Mouse (Mus musculus) left cerebral cortex, adult 11 months (tissue): ENCODE results near the gene Zswim5.
A peak's percentile ranks its signal among the peaks of the same experiment; 100 is the strongest.

ENCODE experiments used
- DNase-seq: peaks from one replicate; pipeline ENCODE4 v3.0.0; 2022; ENCODE audit warnings: low spot score

Zswim5 gene

DNA sequence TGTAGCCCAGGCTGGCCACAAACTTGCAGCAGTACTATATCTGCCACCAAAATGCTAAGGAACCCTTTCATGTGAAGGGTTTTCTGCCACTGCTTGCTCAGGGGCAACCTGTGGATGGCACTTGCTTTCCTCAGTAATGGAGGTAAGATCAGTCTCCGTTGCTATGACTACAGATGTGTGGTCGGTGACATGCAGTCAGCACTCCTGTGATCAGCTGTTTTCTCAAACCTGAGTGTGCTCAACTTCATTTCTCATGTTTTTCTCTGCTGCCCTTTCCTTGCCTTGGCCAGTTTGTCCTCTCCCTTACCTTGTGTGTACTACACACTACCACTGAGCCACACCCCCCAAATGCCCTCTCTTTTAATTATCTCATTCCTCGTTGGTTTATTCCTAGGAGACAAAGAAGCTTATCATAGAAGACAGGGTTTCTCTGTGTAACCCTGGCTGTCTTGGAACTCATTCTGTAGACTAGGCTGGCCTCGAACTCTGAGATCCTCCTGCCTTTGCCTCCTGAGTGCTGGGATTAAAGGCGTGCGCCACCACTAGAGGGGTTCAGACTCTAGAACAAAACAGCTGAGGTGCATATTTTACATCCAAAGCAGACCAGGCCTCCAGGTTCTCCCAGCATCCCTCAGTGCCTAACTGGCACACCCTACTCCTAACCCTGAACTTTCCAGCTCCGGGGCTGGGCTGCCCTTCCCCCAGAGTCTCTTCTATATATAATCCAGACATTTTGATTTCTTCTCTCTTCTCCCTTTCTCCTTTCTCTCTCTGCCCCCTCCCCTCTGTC is 128.6 kb downstream of the Zswim5 start:
- no peak for DNase-seq

DNA sequence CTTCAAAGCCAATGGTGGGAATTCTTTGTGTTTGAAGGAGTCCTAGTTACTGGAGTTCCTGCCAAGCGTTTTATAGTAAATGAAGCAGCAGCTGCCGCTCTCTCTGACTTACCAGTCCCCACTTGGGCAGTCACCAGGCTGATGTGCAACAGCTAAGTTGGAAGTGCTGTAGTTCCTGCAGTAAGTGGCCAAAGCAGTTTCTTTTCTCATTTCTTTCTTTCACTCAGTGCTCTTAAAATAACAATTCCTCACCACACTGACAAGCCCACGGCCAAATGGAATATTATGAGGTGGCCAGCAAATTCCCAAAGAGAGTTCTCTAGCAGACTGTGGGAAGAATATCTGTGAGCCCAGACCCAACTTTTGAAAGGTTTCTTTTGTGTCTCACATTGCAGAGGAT is 129.9 kb downstream of the Zswim5 start:
- no peak for DNase-seq

DNA sequence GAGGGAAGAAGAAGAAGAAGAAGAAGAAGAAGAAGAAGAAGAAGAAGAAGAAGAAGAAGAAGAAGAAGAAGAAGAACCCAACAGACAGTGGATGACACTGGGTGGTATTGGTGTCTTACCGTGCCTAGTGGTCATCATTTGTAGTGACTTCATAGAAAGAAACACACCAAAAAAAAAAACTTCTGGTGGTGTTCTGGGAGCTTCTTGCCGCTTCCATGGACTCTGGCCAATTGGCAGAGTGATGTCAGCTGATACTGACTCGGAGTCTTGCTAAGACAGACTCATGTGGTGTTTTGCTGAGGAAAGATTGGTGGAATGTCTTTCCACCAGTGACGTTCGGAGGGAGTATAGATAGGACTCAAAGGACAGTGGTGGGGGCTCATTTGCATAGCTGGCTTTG is 133.1 kb downstream of the Zswim5 start:
- no peak for DNase-seq

DNA sequence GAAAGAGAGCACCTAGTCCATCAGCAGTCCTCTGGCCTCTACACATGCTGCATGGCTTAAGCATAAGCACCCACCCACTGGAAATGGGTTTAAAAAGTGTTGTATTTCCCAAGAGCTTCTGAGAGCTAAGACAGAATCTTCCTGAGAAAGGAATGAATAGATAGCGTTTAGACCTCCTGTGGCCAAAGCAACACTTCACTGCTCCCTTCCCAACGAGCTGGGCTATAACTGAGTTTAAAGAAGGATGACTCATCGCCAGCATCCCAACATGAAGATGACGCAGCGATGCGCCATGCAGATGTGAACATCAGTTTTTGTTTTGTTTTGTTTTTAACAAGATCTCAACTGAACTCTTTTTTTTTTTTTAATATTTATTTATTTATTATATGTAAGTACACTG is 136.4 kb downstream of the Zswim5 start:
- DNase-seq, result no peak

DNA sequence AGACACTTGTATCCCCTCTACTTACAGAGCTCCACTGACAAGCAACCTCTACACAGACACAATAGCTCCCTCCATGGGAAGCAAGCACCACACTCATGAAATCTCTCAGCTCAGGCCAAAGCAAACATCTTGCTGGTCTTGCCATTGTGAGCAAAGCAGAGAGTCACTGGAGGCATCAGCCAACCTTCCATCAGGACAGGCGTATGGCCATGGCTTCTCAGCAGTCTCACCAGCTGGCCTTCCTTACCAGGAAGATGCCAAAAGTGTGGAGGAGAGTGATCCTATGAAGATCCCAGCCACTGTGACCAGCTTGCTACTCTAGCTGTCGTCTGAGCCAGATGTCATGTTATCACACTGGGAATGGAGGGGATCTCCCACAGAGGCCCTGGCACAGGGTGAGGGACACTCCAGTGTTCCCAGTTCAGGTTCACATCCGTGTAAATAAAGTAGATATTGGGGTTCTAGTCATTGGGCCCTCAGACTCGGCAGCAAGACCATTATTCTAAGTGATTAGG is 137.8 kb downstream of the Zswim5 start:
- no peak for DNase-seq

DNA sequence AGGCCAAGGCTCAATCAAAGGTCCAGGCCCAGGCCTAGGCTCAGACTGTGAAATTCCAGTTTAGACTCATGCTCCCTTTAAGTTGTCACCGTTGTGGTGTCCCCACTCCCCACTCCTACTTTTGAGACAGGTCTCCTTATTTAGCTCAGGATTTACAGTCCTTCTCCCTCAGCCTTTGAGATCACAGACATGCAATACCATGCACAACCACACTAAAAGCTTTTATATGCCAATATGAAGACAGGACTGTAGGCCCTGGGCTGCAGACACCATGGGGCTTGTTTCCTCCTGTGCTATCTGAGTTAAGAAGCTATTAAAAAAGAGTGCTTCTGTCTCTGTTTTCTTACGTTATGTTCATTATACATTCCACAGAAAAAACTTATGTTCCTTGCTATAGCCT is 140.6 kb downstream of the Zswim5 start:
- DNase-seq, result no peak

DNA sequence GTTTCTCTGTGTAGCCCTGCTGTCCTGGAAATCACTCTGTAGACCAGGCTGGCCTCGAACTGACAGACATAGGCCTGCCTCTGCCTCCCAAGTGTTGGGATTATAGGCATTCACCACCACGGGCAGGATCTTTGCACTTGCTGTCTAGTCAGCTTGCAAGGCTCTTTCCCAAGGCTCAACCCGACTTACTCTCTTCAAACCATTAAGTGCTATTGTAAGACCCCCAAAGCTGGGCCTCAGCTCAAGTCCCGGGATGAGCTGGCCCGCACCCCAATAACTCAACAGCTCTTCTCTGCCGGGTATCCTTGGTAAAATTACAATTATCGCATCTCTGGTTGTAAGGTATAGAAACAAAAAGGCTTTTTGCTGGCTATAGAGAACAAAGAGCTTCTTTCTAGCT is 141.2 kb downstream of the Zswim5 start:
- DNase-seq, result no peak

DNA sequence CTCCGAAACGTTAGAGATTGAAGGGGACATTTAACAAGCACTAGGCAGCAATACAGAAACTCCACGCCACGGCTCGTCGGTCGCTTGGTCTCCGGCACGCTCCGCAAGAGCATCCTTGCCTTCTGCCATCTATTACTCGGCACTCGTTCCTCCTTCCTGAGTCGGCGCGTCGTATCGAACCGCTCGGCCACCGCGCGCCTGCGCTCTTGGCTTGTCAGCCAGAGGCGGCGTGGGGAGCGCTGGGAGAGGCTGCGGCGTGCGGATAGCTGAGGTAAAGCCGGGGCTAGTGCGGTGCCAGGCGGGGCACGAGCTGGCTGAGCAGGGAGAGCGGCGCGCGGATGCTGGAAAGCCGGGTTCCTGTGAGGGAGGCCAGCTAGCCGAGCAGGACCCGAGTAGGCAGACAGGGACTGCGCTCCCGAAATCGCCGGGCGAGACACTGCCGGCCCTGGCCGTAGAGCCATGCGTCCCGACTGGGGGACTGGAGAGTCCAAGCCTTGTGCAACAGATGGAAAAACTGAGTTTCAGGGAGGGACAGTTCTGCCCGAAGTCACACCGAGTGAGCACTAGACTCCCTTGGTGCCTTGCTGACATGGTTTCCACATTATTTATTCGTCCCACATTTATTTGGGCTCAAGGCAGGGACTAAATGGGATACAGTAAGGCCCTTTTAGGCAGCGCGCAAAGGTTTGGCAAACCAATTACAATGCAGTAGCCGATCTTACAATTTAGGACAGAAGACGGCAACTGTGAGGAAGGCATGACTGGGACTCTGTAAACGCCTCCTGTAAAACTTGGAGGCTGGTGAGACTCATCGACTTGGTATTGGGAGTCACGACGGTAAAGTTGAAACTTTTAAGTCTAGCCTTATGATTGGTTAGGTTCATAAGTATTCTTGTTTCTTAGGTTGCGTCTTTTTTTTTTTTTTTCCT is 142.3 kb downstream of the Zswim5 start, which contains the start of gene Eif2b3:
TSS of gene Eif2b3 (plus strand) at position 197 of the 929 bp plus-strand sequence.
- DNase-seq, result peak; percentile 83

DNA sequence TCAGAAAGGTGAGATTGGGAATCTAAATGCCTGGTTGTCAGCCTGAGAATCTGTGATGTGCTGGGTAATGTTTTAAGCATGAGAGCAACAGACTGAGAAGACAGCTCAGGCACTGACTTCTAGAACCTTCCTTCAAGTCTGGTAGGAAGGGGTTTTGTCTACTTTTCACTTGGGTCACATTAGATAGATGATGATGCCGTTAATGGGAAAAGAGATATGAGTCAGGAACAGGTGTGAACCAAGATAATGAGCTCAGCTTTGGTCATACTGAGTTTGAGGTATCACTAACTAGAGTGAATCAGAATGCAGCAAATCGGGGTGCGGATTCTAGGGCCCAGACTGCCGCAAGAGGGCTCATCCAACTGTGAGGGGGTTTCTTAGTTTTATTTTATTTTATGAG is 146.3 kb downstream of the Zswim5 start:
- no peak for DNase-seq

DNA sequence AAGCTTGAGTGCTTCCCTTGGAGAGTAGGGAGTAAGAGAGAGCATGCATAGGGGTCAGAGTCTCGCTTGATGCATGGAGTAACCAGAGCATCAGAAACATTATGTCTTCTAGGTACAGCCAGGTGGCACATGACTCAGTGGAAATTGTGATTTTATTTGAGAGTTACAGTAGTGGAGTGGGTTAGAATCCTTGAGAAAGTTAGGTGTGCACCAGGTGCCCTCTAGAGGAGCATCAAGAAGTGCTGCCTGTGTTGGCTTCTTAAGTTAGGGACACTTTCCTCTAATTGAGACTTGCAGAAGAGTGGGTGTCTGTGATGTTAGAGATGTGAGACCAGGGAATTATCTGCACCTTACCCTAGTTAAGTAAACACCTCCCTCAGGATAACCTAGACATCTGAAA is 153.9 kb downstream of the Zswim5 start:
- no peak for DNase-seq
